Mouse (Mus musculus): ENCODE results near the gene Spry1.
A peak's percentile ranks its signal among the peaks of the same experiment; 100 is the strongest.
"Not testable (repeated sequence)": the region's sequence is repeated elsewhere in the genome, so short reads cannot be mapped to it uniquely, and the experiment has no call there.

Spry1 gene

GRCm38 (mm10) chr3:37639690-37640089, at the start of gene Spry1:
TSS of gene Spry1 (plus strand) at chr3:37639947.
- peak; percentile 82 for DNase-seq (ENCODE audit: low read depth, low spot score)

- DNase-seq (ENCODE audit: low read depth, low spot score), result no peak
Measured at GRCm38 (mm10) chr3:37595721-37596120, 44.0 kb upstream of the Spry1 start.

- no peak for DNase-seq (ENCODE audit: low read depth, low spot score)
Measured at GRCm38 (mm10) chr3:37596519-37596918, 43.2 kb upstream of the Spry1 start.

GRCm38 (mm10) chr3:37597200-37597599, 42.5 kb upstream of the Spry1 start:
- no peak for DNase-seq (ENCODE audit: low read depth, low spot score)

- DNase-seq (ENCODE audit: low read depth, low spot score), result not testable (repeated sequence)
Measured at GRCm38 (mm10) chr3:37599641-37600040, 40.1 kb upstream of the Spry1 start.

- DNase-seq (ENCODE audit: low read depth, low spot score), result no peak
Measured at GRCm38 (mm10) chr3:37602356-37602755, 37.4 kb upstream of the Spry1 start.

- DNase-seq (ENCODE audit: low read depth, low spot score), result no peak
Measured at GRCm38 (mm10) chr3:37602890-37603289, 36.9 kb upstream of the Spry1 start.

GRCm38 (mm10) chr3:37603541-37603940, 36.2 kb upstream of the Spry1 start:
- DNase-seq (ENCODE audit: low read depth, low spot score), result no peak

GRCm38 (mm10) chr3:37604976-37605875, 34.5 kb upstream of the Spry1 start:
- DNase-seq (ENCODE audit: low read depth, low spot score), result no peak

GRCm38 (mm10) chr3:37605876-37606238, 33.9 kb upstream of the Spry1 start:
- DNase-seq (ENCODE audit: low read depth, low spot score), result no peak

GRCm38 (mm10) chr3:37608926-37609325, 30.8 kb upstream of the Spry1 start:
- no peak for DNase-seq (ENCODE audit: low read depth, low spot score)

GRCm38 (mm10) chr3:37610670-37611069, 29.1 kb upstream of the Spry1 start:
- DNase-seq (ENCODE audit: low read depth, low spot score), result no peak

- no peak for DNase-seq (ENCODE audit: low read depth, low spot score)
Measured at GRCm38 (mm10) chr3:37613722-37614121, 26.0 kb upstream of the Spry1 start.

GRCm38 (mm10) chr3:37614878-37615650, 24.7 kb upstream of the Spry1 start:
- DNase-seq (ENCODE audit: low read depth, low spot score), result no peak

- no peak for DNase-seq (ENCODE audit: low read depth, low spot score)
Measured at GRCm38 (mm10) chr3:37616586-37617547, 22.9 kb upstream of the Spry1 start.

GRCm38 (mm10) chr3:37632246-37632645, 7.5 kb upstream of the Spry1 start:
- DNase-seq (ENCODE audit: low read depth, low spot score), result no peak

GRCm38 (mm10) chr3:37632751-37633150, 7.0 kb upstream of the Spry1 start:
- no peak for DNase-seq (ENCODE audit: low read depth, low spot score)

GRCm38 (mm10) chr3:37634648-37635047, 5.1 kb upstream of the Spry1 start:
- no peak for DNase-seq (ENCODE audit: low read depth, low spot score)

- DNase-seq (ENCODE audit: low read depth, low spot score), result no peak
Measured at GRCm38 (mm10) chr3:37636921-37637320, 2.8 kb upstream of the Spry1 start.

GRCm38 (mm10) chr3:37640162-37640721, 495 bp downstream of the Spry1 start:
- DNase-seq (ENCODE audit: low read depth, low spot score), result peak; percentile 18

- peak; percentile 16 for DNase-seq (ENCODE audit: low read depth, low spot score)
Measured at GRCm38 (mm10) chr3:37640810-37641209, 1.1 kb downstream of the Spry1 start.
